Mouse (Mus musculus) embryonic facial prominence, embryonic 10.5 days (tissue): ENCODE results near the gene Aunip. TPM values are rescaled to one million over a fixed set of nuclear protein-coding genes. Genes with fewer than 3 reads are reported as not detected.

Experiments used
- DNase-seq: peaks from one replicate; pipeline ENCODE4 v3.0.0-alpha.2; 2017; ENCODE audit warnings: low spot score
- H3K27ac ChIP-seq: fragments of 300-500 bp; sonication (generic); replicated peaks from 2 replicates; pipeline ENCODE4 v1.5.1; 2016; ENCODE audit warnings: mild to moderate bottlenecking
- H3K27me3 ChIP-seq: fragments of 300-500 bp; sonication (generic); replicated peaks from 2 replicates; pipeline ENCODE4 v1.6.1; 2016; ENCODE audit warnings: low read depth, mild to moderate bottlenecking; ENCODE audit not compliant: poor library complexity, severe bottlenecking
- H3K36me3 ChIP-seq: fragments of 300-500 bp; sonication (generic); replicated peaks from 2 replicates; pipeline ENCODE4 v1.6.1; 2016; ENCODE audit warnings: mild to moderate bottlenecking, moderate library complexity
- H3K4me1 ChIP-seq: fragments of 300-500 bp; sonication (generic); 2 replicates; pipeline ENCODE4 v1.6.1; 2016
- H3K4me3 ChIP-seq: fragments of 300-500 bp; sonication (generic); 2 replicates; pipeline ENCODE4 v1.5.1; 2016; ENCODE audit warnings: mild to moderate bottlenecking, moderate library complexity
- H3K9me3 ChIP-seq: fragments of 300-500 bp; sonication (generic); 2 replicates; pipeline ENCODE4 v1.6.1; 2016; ENCODE audit warnings: mild to moderate bottlenecking
- WGBS: fragments of 180-500 bp; shearing (Covaris S2); methylation state at CpG from one replicate; pipeline ENCODE4 v1.1.7; 2016; 5-methylcytosine and 5-hydroxymethylcytosine counted together
- polyA plus RNA-seq: library from polyadenylated mRNA; unstranded; fragments of >200 nt; fragmentation: Nextera tagmentation; extraction: Ambion mirVana; gene quantifications from 2 replicates; pipeline ENCODE4 v1.2.1, GENCODE M21; 2016

Aunip gene
- polyA plus RNA-seq, 1 experiment from 2014 or later: 28.2 TPM

DNA sequence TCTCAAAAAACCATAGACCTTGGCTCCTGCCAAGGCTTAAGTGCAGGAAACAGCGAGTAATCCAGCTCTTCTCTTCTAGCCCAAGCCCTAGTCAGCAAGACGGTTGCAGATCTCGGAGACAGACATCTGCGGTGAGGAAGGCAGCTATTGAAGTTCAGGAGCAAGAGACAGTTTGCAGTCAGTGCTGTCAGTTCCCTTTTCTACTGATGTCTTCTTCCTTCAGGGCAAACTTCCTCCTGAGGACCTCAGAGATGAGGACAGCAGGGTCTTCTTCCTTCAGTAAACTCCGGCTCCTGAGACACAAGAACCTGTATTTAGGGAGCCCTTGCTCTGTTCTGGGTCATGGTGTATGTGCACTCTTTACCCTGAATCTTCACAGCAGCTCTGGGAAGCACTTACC lies 15.4 kb downstream of the Aunip start:
- Histone ChIP-seq H3K36me3 (peaks cover 99% of the 10 kb centered on the region), H3K27me3 (no peaks in the 10 kb centered on the region), H3K9me3 (no peaks in the 10 kb centered on the region), H3K4me3 (no peak overlapping the region), H3K4me1 (no peaks in the 10 kb centered on the region; the same call in 1 of the 2 replicates), H3K27ac (no peak overlapping the region)
- WGBS: 84% methylated on average over 5 of the region's 5 CpGs
- no peak for DNase-seq

DNA sequence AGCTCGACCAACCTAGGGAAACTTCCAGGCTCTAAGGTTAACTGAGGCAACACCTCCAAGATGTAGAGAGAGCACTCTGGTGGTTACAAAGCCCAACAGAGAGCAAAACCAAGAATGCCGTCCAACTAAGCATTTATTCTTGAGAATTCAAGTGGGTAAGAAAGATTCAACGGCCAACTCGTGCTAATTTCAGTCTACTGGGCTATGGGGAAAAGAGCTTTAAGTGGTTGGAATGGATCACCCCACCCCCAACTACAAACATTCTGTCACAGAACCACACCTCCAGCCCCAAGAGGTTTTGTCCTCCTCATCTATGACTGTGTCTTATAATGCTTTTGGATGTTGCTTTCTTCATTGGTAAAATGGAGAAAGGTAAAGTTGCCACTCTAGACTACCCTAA lies 22.1 kb downstream of the Aunip start:
- H3K4me3 ChIP-seq: no peak overlapping the region
- H3K4me1 ChIP-seq: peaks cover 25% of the 10 kb centered on the region
- no peaks in the 10 kb centered on the region for H3K27me3 ChIP-seq
- no peak overlapping the region for H3K27ac ChIP-seq
- DNase-seq: no peak
- H3K9me3 ChIP-seq: no peaks in the 10 kb centered on the region
- 83% methylated on average over 4 of the region's 4 CpGs for WGBS
- peaks cover 38% of the 10 kb centered on the region for H3K36me3 ChIP-seq

DNA sequence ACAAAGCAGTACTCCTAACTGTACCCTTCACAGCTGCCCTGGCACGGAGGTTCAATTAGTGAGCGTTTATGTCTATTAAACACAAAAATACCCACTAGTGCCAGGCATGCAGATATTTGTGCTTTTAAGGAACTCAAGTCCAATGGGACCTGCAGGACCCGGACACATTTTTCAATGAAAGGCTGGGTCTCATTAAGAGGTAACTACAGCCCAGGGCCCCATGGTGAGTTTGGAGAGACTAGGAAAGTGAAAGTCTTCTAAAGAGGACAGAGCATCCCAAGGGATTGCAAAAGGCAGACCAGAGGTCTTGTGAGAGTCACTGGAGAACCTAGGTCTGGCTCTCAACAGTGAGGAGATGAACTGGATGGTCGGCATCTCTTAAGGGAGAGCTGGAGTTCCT lies 22.6 kb downstream of the Aunip start:
- no peaks in the 10 kb centered on the region for H3K27me3 ChIP-seq
- DNase-seq: no peak
- H3K4me1 ChIP-seq: peaks cover 25% of the 10 kb centered on the region
- 89% methylated on average over 4 of the region's 4 CpGs for WGBS
- no peaks in the 10 kb centered on the region for H3K9me3 ChIP-seq
- peak overlapping the region; percentile 94 for H3K4me3 ChIP-seq
- H3K27ac ChIP-seq: no peak overlapping the region
- H3K36me3 ChIP-seq: peaks cover 37% of the 10 kb centered on the region

DNA sequence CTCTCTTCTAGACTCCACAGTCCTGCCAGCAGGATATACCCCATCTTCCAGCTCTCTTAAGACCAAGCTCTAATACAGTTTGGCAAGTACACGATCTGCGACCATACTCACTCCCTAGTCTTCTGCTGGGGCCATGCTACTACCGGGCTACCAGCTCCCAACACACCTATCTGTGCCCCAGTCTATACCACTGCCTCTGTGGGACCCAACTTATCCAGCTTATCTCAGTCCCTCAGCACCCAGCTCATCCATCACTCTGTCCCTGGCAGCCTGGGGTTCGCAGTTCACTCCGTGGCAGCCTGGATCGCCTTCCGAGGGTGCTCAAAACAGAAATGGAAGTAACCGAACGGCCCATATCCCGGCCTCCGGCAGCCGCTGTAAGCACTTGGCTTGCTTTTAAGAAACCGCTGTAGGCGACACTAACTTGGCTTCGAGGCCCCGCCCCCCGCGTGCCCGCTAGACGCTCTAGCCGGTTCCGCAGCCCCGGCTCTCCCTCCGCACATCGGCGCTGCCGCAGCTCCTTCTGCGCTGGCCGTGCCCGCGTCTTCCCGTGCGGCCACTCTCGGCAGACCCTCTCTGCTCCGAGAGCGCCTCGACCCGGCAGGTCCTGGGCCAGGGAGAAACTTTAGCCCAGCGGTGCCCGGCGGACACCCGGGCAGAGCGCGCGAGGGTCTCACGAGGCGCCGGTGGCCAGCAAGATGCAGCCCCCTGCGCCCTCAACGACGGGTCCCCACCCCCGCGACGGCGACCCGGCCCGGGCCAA lies 23.5 kb downstream of the Aunip start:
- H3K36me3 ChIP-seq: peaks cover 37% of the 10 kb centered on the region
- DNase-seq: peak; percentile 78
- H3K4me3 ChIP-seq: peak overlapping the region; percentile 94
- 1% methylated on average over 57 of the region's 57 CpGs for WGBS
- H3K4me1 ChIP-seq: peaks cover 25% of the 10 kb centered on the region
- no peaks in the 10 kb centered on the region for H3K9me3 ChIP-seq
- no peaks in the 10 kb centered on the region for H3K27me3 ChIP-seq
- H3K27ac ChIP-seq: peak overlapping the region; percentile 87

DNA sequence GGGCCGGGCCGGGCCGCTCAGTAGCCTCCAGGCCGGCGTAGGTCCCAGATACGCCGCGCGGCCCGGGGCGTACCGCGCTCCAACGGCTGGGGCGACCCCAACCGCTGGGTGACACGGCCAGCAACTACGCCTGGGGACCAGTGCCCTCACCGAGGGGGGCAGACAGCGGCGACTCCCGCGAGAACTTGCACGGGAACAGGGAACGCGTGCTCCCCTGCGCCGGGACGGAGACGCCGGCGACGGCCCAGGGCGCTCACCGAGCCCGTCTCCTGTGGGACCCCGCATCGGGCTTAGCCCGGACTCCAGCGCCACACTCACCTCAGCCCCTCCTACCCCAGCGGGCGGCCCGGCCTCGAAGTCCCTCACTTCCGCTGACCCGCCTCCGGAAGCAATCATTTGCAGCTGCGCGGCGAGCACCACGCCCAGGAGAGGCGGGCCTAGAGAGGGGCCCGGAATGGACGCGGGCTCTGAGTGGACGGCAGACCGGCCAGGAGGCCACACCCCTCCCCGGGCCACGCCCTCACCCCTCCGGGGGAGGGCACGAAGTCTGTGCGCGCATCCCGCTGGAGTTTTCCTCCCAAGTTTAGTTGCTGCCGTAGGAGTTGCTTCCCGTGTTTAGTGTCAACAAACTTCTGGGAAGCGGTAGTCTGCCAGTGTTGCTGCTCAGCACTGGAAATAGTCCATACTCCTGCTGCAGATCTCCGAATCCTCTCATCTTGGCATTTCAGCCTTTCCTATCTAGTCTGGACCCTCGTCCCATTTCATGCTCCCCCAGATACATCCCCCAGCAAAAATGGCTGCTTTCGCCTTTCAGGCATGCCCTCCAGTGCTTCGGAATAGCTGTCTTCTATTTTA lies 24.4 kb downstream of the Aunip start, which contains the start of gene Mtfr1l:
Gene Mtfr1l (minus strand): TSS at position 456 of the 855 bp plus-strand sequence.
- Histone ChIP-seq H3K27ac (peak within 1 kb of the TSS; percentile 87), H3K4me3 (peak within 1 kb of the TSS; percentile 94), H3K4me1 (peaks cover 25% of the 10 kb centered on the region), H3K9me3 (no peaks in the 10 kb centered on the region), H3K36me3 (peaks cover 37% of the 10 kb centered on the region), H3K27me3 (no peaks in the 10 kb centered on the region)
- peak; percentile 99 for DNase-seq
- under 1% methylated on average over 71 of the region's 71 CpGs for WGBS

DNA sequence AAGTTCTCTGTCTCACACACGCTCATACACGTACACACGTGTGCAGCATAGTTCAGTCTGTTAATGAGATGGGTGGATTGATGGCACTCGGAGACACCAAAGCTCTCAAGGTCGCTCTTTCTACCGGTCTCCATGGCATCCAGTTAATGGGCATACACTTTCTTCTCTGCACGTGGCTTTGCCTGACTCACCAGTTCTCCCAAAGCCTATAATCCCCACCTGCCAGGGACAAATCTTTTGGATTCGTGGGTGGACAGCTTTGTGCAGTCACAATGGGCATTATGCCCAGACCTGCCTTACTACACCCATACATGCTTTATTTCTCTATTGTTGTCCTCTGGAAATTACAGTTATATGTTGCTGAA lies 25.0 kb downstream of the Aunip start:
- H3K27me3 ChIP-seq: no peaks in the 10 kb centered on the region
- 19% methylated on average over 8 of the region's 8 CpGs for WGBS
- H3K9me3 ChIP-seq: no peaks in the 10 kb centered on the region
- peaks cover 37% of the 10 kb centered on the region for H3K36me3 ChIP-seq
- DNase-seq: no peak
- peak overlapping the region; percentile 94 for H3K4me3 ChIP-seq
- H3K27ac ChIP-seq: peak overlapping the region; percentile 87
- peaks cover 25% of the 10 kb centered on the region for H3K4me1 ChIP-seq

DNA sequence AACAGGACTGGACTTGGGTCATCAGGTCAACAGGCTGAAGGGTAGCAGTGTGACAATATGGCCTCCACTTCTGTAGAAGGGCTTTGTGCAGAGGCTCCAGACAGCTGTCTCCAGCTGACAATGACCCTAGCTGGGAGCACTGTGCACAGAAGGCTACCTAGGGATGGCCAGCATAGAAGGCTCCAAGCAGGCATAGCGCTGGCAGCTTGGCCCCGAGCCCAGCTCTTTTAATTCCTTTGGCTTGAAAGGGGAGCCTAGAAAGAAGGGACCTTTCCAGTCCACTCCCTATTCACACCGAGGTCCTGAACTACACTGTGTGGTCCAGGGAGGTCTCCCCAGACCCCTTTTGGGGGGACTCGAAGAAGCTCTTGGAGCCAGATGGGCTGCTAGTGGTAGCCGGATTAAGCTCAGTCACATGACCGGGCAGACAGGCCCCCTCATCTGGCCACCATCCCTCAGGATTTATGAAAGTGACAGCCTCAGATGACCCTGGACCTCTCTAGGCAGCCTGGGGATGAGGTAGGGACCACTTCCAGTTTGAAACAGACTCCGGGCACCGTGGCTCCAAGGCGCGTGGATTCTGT lies 28.3 kb downstream of the Aunip start:
- no peaks in the 10 kb centered on the region for H3K27me3 ChIP-seq
- H3K4me3 ChIP-seq: no peak overlapping the region
- no peaks in the 10 kb centered on the region for H3K9me3 ChIP-seq
- H3K36me3 ChIP-seq: peaks cover 60% of the 10 kb centered on the region
- H3K4me1 ChIP-seq: peaks cover 16% of the 10 kb centered on the region
- H3K27ac ChIP-seq: no peak overlapping the region
- 88% methylated on average over 10 of the region's 10 CpGs for WGBS
- no peak for DNase-seq

DNA sequence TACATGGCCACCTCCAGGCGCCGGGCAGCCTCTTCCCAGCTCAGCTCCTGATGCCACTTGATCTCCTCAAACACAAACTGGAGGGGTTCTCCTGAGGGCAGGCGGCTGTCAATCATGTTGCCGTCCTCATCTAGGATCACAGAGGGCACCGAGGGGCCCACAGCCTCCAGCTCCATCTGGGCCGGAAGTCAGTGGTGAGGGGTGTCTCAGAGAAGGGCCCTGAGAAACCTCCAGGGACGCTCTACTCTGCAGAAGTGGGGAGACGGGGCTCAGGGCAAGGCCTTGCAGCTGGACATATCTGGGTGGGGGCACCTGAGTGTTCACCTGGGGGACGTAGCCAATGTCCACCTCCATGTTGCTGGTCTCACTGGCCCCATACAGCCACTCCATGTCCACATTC lies 31.9 kb downstream of the Aunip start:
- no peaks in the 10 kb centered on the region for H3K27me3 ChIP-seq
- peaks cover 9% of the 10 kb centered on the region for H3K4me1 ChIP-seq
- WGBS: 88% methylated on average over 9 of the region's 9 CpGs
- no peak for DNase-seq
- peaks cover 97% of the 10 kb centered on the region for H3K36me3 ChIP-seq
- no peak overlapping the region for H3K4me3 ChIP-seq
- no peak overlapping the region for H3K27ac ChIP-seq
- H3K9me3 ChIP-seq: no peaks in the 10 kb centered on the region

DNA sequence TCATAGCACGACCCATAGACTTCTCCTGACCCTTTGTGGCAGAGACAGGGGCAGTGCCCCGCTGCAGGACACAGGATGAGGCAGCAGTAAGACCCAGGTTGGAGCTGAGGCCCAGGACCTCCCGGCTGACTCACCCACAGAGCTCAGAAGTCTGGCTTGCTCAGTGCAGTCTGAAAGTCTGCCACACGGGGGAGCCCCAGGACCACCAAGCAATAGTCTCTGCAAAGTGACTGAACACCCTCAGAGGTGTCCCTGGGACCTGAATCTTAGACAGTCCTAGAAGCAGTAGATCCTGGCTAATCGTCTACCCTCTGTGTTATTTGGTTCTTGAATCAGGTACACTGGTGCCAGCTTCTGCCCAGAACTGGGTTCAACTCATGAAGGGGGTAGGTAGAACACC lies 32.5 kb downstream of the Aunip start:
- Histone ChIP-seq H3K9me3 (no peaks in the 10 kb centered on the region), H3K4me3 (no peak overlapping the region), H3K27me3 (no peaks in the 10 kb centered on the region), H3K36me3 (peaks cover 100% of the 10 kb centered on the region), H3K27ac (no peak overlapping the region), H3K4me1 (peaks cover 14% of the 10 kb centered on the region)
- DNase-seq: peak; percentile 91
- WGBS: 15% methylated on average over 5 of the region's 5 CpGs

DNA sequence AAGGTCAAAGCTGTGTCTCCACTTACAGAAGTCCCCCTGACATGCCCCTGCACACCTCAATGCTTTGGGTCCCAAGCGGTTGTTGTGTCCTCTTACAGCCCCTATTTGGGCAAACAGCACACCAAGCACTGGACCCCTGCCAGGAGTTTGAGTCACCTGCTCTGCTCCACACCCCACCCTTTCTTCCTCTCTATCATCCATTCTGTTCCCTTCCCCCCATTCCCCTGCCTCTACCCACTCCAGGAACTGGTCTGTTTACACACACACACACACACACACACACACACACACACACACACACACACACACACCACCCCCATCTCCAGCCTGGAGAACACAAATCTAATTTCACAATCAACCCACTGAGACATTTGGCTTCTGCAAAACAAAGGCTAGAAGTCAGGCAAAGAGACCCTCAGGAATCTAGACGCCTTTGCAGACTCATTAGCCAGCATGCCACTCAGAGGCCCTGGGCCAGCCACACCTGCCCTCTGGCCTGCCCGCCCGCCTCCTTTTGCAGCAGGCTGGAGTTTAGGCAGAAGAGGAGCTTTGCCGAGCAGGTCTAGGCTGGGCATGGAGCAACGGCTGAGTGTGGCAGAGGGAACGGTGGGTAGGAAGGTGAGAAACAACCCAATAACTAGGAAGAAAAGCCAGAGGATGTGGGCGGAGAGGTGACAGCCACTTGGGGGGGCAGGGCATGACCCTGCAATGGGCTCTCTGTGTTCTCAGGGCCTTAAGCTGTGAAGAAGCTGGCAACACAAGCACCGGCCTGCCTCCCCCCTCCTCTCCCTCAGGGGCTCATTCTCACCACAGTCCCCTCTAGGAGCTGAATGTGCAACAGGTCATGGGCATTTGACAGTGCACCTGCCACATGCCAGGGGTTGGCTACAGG lies 36.3 kb downstream of the Aunip start:
- 0 out of 2 replicates have a peak overlapping the region, but pooled peaks have one; percentile 16 for H3K27ac ChIP-seq
- peaks cover 90% of the 10 kb centered on the region for H3K36me3 ChIP-seq
- H3K9me3 ChIP-seq: peaks cover 9% of the 10 kb centered on the region
- DNase-seq: no peak
- WGBS: 69% methylated on average over 9 of the region's 9 CpGs
- H3K4me1 ChIP-seq: peaks cover 27% of the 10 kb centered on the region
- H3K4me3 ChIP-seq: no peak overlapping the region
- H3K27me3 ChIP-seq: no peaks in the 10 kb centered on the region

DNA sequence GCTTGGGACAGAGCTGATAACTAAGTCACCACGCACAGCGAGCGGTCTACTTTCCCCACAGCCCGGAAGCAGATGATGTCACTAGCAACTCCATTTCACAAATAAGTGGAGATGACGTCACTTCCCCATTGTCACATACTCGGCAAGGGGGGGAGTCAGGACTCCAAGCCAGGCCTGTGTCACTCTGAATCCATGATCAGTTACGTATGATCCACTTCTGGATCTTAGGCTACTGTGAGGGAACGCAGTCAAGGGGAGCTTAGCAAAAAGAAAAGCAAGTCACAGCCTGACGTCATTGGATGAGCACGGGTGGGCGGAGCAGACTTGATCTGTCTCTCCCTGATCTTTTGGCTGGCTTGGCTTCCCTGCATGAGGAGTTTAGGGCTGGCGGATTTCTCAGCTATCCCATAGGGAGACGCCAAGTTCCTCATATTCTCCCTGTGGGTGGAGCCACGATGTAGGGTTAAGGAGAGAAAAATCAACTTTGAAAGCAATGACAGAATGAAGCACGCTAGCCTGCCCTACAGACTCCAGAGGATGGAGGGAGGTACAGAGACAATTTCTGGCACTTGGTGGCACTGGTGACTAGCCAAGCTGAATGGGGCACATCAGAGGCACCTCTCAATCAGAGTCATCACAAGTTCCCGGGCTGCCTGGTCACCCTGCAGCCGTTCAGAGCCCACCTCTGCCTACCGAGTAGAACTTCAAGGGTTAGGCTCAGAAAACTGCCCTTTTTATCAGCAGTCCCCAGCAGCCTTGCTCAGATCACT lies 37.6 kb downstream of the Aunip start:
- Histone ChIP-seq H3K4me3 (no peak overlapping the region), H3K9me3 (peaks cover 9% of the 10 kb centered on the region), H3K27me3 (no peaks in the 10 kb centered on the region), H3K36me3 (peaks cover 77% of the 10 kb centered on the region), H3K4me1 (peaks cover 32% of the 10 kb centered on the region), H3K27ac (no peak overlapping the region)
- 78% methylated on average over 18 of the region's 18 CpGs for WGBS
- no peak for DNase-seq
